In genomic region chr6:88055663-88056062, GRCm38 (mm10) we compare ENCODE assay signal across 15 mouse cellular contexts.
"Had no signal": no experiment of that assay in that cellular context is flagged by ENCODE, and none has a peak within 500 bp of the region (broad histone marks: within the 10 kb centered on the region; RNA-seq: fewer than 3 reads in every experiment).

No protein-coding gene starts in this region.

- H3K27ac ChIP-seq: lung, embryonic 15.5 days; midbrain, embryonic 13.5 days; midbrain, embryonic 15.5 days; neural tube, embryonic 12.5 days; stomach, embryonic 15.5 days; stomach, postnatal 0 days had no signal

- H3K4me1 ChIP-seq: midbrain, embryonic 13.5 days; midbrain, embryonic 15.5 days; neural tube, embryonic 12.5 days had no signal

- H3K9me3 ChIP-seq: lung, embryonic 15.5 days; midbrain, embryonic 13.5 days; midbrain, embryonic 15.5 days; neural tube, embryonic 12.5 days; stomach, embryonic 15.5 days had no signal

- H3K9ac ChIP-seq: lung, embryonic 15.5 days; midbrain, embryonic 13.5 days; midbrain, embryonic 15.5 days; neural tube, embryonic 12.5 days; stomach, embryonic 15.5 days had no signal

- H3K27me3 ChIP-seq: lung, embryonic 15.5 days; stomach, embryonic 15.5 days had no signal

- ATAC-seq: lung, postnatal 0 days; midbrain, embryonic 13.5 days; midbrain, embryonic 15.5 days had no signal

- H3K4me3 ChIP-seq: lung, embryonic 15.5 days; megakaryocyte, embryonic 14.5 days; midbrain, embryonic 13.5 days; midbrain, embryonic 15.5 days; neural tube, embryonic 12.5 days; stomach, embryonic 15.5 days had no signal

- DNase-seq: lung, adult 2 months; lung, postnatal 14 days; lung, postnatal 36 days; right cerebral cortex, postnatal 14 days; thymus, adult 2 months; thymus, postnatal 36 days had no signal

- H3K4me2 ChIP-seq: lung, embryonic 15.5 days; midbrain, embryonic 11.5 days; midbrain, embryonic 13.5 days; midbrain, embryonic 15.5 days; neural tube, embryonic 12.5 days; stomach, embryonic 15.5 days had no signal

- H3K36me3 ChIP-seq: lung, embryonic 15.5 days; midbrain, embryonic 13.5 days; midbrain, embryonic 15.5 days; neural tube, embryonic 12.5 days; stomach, embryonic 15.5 days had no signal
